Mouse (Mus musculus) hindlimb bud, embryonic 11.5 days (tissue): ENCODE results near the gene Zfp750.

Experiments used
- DNase-seq: peaks from one replicate; pipeline ENCODE4 v3.0.0-alpha.2; 2012; ENCODE audit warnings: low read depth, low spot score; ENCODE audit errors: extremely low spot score

Zfp750 gene

DNA sequence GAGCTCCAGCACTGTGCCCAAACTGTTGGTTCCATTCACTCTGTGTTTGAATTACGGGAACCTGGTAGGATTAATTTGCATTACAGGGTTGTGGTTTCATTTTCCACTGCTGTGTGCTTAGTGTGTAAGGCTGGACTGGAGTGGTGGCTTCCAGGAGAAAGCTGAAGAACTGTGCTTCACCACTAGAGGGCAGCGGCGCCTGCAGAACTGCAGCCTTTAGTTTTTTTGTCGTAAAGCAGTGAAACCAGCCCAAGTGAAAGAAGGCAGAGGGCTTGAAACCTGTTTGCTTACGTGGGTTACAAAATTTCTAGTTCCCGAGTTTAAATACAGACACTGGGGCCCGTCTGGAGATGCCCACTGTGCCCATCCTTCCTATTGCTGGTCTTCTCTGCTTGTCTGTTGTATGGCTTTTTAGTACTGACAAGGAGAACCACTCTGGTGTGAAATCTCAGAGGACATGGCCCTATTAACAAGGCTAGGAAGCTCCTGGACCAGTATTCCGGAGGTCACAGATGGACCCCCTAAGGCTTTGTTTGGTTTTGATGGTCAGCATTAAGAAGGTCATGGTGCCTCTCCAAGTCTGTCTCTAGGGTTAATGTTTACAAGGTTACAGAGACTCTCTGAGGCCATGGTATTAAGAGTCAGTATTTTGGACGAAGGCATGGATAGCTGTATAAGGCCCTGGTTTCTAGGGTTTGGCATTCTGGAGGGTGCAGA lies 43.3 kb downstream of the Zfp750 start:
- peak; percentile 31 for DNase-seq

DNA sequence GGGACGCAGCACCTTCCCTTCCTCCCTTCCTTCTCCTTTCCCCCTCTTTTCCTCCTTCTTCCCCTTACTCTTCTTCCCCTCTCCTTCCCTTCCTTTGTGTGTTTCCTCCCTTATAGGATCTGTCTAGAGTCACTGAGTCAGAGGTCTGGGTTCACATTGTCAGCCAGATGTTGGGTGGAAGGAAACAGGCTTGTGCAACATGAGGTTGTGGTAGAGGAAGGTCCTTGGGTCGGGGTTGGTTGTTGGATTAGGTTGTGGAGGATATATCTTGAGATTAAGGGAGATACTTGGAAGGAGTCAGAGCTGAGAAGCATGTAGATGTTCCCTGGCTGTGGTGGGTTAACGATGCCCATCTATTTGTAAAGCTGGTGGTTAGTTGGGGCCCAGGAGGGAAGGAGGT lies 44.3 kb downstream of the Zfp750 start:
- no peak for DNase-seq

DNA sequence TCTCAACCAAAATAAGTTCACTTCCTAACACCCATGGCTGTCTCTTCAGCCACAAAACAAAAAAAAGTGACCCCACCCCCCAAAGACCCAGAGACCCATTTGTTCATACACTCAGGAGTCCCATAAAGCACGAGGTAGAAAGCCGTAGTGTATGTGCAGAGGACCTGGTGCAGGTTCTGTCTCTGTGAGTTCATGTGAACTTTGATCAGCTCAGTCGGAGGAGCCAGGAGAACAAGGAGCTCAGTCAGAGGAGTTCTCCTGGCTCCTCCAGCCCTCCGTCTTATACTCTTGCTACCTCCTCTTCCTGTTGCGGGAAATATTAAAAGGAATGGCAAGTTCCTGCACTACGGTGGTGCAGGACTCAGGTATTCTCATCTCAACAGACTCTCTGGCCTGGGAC lies 51.7 kb downstream of the Zfp750 start:
- DNase-seq: no peak
